Mouse (Mus musculus) adrenal gland (tissue): ENCODE measurements around the gene Clec4a2.
"Not testable (repeated sequence)": the region's sequence is repeated elsewhere in the genome, so short reads cannot be mapped to it uniquely, and the experiment has no call there.

Source experiments
- intact Hi-C: fragments of 180-260 bp; cut with DNase I; formaldehyde crosslinking; loops from one replicate; pipeline ENCODE4 v1.15.1; 2025
- long read RNA-seq, 2 experiments: library from polyadenylated mRNA; unstranded; transcript quantifications; one replicate each; pipeline ENCODE4 v2.0.0; 2020; ENCODE audit warnings: borderline replicate concordance in 1 of 2; ENCODE audit not compliant: insufficient replicate concordance in 1 of 2

The Clec4a2 gene
- long read RNA-seq, experiment 1, partial matches to known transcripts = 0 of 2 reads
- long read RNA-seq, experiment 1, other reads (novel, unspliced or antisense) = 0 of 2 reads
- long read RNA-seq, experiment 2, partial matches to known transcripts = 0 of 4 reads
- long read RNA-seq, experiment 2, other reads (novel, unspliced or antisense) = 0 of 4 reads

GRCm38 (mm10) chr6:123106128-123106527 lies at the start of gene Clec4a2:
Gene Clec4a2, plus strand, starts transcription at chr6:123106428.
- intact Hi-C loops = not testable (repeated sequence)

- intact Hi-C loops = no loop called here
These were observed 10.9 kb upstream of the Clec4a2 start for GRCm38 (mm10) chr6:123095125-123095843.

GRCm38 (mm10) chr6:123123195-123123594 lies 17.0 kb downstream of the Clec4a2 start:
- intact Hi-C loops = no loop called here

- intact Hi-C loops = no loop called here
These were observed 20.9 kb downstream of the Clec4a2 start for GRCm38 (mm10) chr6:123127173-123127572.

DNA sequence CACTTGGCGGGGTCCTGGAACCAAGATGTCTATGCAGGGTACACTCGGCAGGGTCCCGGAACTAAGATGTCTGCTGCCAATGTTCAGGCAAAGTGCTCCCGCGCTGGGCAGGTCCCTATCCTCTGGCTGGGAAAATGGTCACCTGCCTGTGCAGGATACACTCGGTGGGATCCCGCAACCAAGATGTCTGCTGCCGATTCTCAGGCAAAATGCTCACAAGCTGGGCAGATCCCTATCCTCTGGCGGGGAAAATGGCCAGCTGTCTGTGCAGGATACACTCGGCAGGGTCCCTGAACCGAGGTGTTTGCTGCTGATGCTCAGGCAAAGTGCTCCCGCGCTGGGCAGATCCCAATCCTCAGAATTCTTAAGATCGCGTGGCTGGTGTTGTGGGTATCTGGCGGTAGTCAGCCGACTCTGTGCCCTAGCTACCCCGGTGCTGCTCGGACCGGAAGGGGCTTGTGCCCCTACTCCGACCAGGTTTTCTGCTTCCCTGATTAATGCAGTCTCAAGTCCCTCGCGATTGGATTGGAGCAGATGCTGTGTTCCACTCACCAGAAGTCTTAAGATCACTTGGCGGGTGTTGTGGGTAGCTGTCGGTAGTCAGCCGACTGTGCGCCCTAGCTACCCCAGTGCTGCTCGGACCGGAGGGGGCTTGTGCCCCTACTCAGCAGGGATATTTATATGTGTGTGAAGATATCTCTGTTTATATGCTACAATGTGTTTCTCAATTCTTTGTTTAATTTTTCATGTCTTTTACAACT lies 31.7 kb downstream of the Clec4a2 start:
- intact Hi-C loops = not testable (repeated sequence)

DNA sequence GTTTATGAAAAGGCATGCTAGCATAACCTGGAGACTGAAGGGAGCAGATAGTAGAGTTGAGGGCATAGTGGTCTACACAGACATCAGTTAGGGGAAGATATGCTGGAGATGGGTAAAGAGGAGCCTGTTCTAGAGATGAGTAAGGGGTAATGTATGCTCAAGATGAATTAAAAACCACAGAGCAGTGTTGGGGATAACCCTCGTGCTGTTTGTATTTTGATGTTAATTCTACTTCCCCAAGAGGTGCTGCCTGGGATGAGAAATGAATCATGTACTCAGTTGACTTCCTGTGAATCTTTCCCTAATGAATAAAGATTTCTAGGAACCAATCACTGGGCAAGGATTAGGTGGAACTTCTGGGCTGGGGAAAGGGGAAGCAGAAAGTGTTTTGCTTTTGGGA lies 63.9 kb downstream of the Clec4a2 start:
- intact Hi-C loops = no loop called here

GRCm38 (mm10) chr6:123171040-123171439 lies 64.8 kb downstream of the Clec4a2 start:
- intact Hi-C loops = no loop called here

DNA sequence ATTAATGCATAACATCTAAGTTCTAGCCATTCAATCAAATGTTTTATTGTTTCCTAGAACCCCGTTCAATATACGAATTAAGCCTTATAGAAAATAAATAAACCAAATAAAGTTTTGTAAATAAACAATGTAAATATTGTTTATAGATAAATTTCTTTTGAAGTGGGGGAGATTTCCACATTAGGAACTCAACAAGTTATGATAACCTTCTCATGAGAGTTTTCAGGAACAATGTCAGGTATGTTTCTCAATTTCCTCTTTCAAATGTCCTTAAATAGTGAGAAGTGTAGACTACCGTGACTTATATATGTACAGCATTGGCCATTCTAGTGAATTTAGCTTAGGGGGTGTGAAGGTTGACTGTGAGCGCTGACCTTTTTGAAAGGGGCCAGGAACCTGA lies 66.4 kb downstream of the Clec4a2 start, which contains the start of gene Clec4b2:
Gene Clec4b2, plus strand, starts transcription at position 301 of the 400 bp plus-strand sequence.
- intact Hi-C loops = no loop called here

GRCm38 (mm10) chr6:123175549-123175948 lies 69.3 kb downstream of the Clec4a2 start:
- intact Hi-C loops = no loop called here

DNA sequence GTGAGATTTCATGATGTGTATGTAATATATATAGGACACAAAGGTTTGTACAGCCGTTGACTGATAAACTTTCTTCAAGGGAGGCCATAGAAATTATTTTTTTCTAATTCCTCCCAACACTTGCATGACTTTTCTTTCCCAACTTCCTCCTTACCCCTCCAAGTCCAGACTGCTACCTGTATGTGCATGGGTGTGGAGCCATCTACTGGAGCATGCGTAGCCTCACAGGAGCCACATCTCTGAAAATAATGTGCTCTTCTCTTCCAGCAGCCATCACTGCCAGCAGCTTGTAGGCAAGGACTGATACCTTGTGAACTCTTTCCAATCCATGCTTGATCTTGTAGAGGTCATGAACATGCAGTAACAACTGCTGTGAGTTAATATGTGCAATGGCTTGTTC lies 78.6 kb downstream of the Clec4a2 start:
- intact Hi-C loops = not testable (repeated sequence)
